Mouse (Mus musculus): ENCODE results near the gene Klk7.

DNA sequence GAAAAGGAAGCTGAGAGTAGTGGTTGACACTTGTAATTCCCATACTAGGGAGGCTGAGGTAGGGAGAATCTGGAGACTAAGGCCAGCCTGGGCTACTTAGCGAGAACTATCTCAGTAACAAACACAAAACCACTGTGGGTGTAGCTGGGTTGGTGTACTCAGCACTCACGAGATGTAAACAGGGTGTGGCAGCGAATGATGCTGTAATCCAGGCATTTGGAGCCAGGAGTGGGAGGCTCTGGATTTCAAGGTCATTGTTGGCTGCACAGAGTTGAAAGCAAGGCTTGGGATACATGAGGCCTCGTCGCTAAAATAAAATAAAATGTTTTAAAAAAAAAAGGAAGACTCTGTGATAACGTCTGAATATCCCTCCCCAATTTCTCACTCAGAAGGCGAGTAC is 45.2 kb downstream of the Klk7 start:
- no peak for TF ChIP-seq CTCF (IDR thresholded peaks at IDR 0.05; ENCODE audit: extremely low read depth, insufficient read depth, low read length)
- no peak for TF ChIP-seq POLR2A (IDR thresholded peaks at IDR 0.05; ENCODE audit: extremely low read depth, insufficient read depth, low read length)

Measured in cortical plate, adult 2 months (tissue).